Mouse (Mus musculus): Measurements from ENCODE around the gene Zfp804b. TPM values are rescaled to one million over a fixed set of nuclear protein-coding genes. Genes with fewer than 3 reads are reported as not detected.

Zfp804b gene
- total and polyA plus RNA-seq, 2 experiments from 2014 or later: 0.11 TPM; not detected in 1

DNA sequence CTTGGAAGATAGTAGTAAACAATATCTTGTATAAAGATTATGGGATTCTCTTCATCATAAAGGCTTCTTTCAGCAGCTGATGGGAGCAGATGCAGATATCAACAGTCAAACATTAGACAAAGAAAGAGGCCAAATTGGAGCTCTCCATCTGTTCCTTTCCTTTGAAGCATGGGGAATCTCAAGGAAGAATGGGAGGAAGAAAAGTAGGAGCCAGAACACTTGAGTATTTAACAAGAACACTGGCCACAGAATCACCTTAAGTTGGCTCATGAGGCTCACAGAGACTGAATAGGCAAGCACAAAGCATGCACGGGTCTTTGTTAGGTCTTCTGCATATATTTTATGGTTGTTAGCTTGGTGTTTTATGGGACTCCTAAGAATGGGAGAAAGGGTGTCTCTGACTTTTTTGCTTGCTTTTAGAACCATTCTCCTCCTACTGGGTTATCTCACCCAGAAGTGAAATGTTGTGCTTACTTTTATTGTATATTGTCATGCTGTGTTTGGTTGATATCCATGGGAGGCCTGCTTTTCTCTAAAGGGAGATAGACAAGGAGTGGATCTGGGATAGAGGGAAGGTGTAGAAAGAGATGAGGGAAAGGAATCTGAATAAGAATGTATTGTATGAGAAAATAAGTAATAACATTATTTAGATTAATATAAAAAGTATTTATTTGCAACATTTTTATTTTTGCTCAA, 270.5 kb downstream of the Zfp804b start:
- no peak overlapping the region for H3K9ac ChIP-seq (replicated peaks; ENCODE audit: low read depth, low read length)
- TF ChIP-seq EP300 (IDR thresholded peaks at IDR 0.05; ENCODE audit: low read depth) (no peak), CTCF (IDR thresholded peaks at IDR 0.05; ENCODE audit: low read depth) (no peak)
- no peaks in the 10 kb centered on the region for H3K4me1 ChIP-seq (ENCODE audit: control insufficient read depth, insufficient read depth)
- DNase-seq (ENCODE audit: low spot score): no peak
- no peak overlapping the region for H3K4me2 ChIP-seq (ENCODE audit: low read depth, low read length)
- no peak for ATAC-seq (ENCODE audit: insufficient read depth, low read depth)
- no peaks in the 10 kb centered on the region for H3K9me3 ChIP-seq (replicated peaks; ENCODE audit: control insufficient read depth, low read length)
- H3K27me3 ChIP-seq (ENCODE audit: control insufficient read depth, insufficient read depth, low read length): no peaks in the 10 kb centered on the region
- no peak overlapping the region for H3K27ac ChIP-seq (ENCODE audit: low read depth)
- no peak overlapping the region for H3K4me3 ChIP-seq (ENCODE audit: low read depth, low read length)
- H3K36me3 ChIP-seq (replicated peaks; ENCODE audit: control insufficient read depth, insufficient read depth, low read length): no peaks in the 10 kb centered on the region
- WGBS: 72% methylated on average over 1 of the region's 1 CpGs

DNA sequence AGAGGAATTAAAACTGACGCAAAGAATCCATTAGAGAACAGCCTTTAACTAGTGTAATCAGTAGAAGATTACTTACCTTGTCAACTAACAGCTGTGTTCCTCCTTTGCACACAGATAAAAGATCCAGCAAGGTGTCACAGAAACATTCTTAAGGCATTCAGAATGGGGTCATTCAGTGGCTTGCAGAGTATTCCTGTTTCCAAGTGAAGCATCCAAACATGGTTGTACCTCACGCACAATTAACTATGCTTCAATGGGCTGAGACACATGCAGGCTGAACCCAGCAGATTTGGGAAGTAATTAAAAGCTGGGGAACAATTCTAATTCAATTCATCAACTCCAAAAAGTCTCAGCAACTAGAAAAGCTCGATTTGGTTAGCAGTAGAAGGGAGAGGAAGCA, 337.1 kb downstream of the Zfp804b start:
- no peaks in the 10 kb centered on the region for H3K9me3 ChIP-seq (replicated peaks; ENCODE audit: control insufficient read depth, low read length)
- H3K4me2 ChIP-seq (ENCODE audit: low read depth, low read length): no peak overlapping the region
- ATAC-seq (ENCODE audit: insufficient read depth, low read depth) (no peak), DNase-seq (ENCODE audit: low spot score) (no peak)
- H3K4me1 ChIP-seq (ENCODE audit: control insufficient read depth, insufficient read depth): no peaks in the 10 kb centered on the region
- no peak overlapping the region for H3K27ac ChIP-seq (ENCODE audit: low read depth)
- no peak overlapping the region for H3K4me3 ChIP-seq (ENCODE audit: low read depth, low read length)
- no peak overlapping the region for H3K9ac ChIP-seq (replicated peaks; ENCODE audit: low read depth, low read length)
- no peaks in the 10 kb centered on the region for H3K36me3 ChIP-seq (replicated peaks; ENCODE audit: control insufficient read depth, insufficient read depth, low read length)
- TF ChIP-seq CTCF (IDR thresholded peaks at IDR 0.05; ENCODE audit: low read depth): no peak
- no peak for TF ChIP-seq EP300 (IDR thresholded peaks at IDR 0.05; ENCODE audit: low read depth)
- WGBS: 33% methylated on average over 3 of the region's 3 CpGs
- H3K27me3 ChIP-seq (ENCODE audit: control insufficient read depth, insufficient read depth, low read length): no peaks in the 10 kb centered on the region

DNA sequence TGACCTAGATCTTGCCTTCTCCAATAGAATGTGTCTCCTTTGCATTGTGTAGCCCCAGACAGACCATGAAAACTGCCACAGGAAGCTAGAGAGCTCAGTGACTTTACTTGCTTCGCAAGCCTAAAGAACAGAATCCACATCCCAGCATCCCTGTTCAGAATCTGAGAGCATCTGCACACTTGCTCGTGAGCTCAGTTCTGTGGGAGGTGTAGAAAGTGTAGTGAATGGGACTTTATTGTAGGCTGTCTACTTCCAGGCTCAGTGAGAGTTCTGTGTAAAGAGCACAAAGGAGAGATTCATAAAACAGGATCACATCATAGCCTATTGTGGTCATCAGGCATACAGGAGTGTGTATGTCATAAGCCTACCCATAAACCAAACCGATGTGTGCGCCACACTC, 360.6 kb downstream of the Zfp804b start:
- no peak overlapping the region for H3K4me3 ChIP-seq (ENCODE audit: low read depth, low read length)
- no peaks in the 10 kb centered on the region for H3K27me3 ChIP-seq (ENCODE audit: control insufficient read depth, insufficient read depth, low read length)
- H3K9me3 ChIP-seq (replicated peaks; ENCODE audit: control insufficient read depth, low read length): no peaks in the 10 kb centered on the region
- no peak overlapping the region for H3K9ac ChIP-seq (replicated peaks; ENCODE audit: low read depth, low read length)
- DNase-seq (ENCODE audit: low spot score) (no peak), ATAC-seq (ENCODE audit: insufficient read depth, low read depth) (no peak)
- H3K27ac ChIP-seq (ENCODE audit: low read depth): no peak overlapping the region
- 80% methylated on average over 4 of the region's 4 CpGs for WGBS
- H3K4me1 ChIP-seq (ENCODE audit: control insufficient read depth, insufficient read depth): no peaks in the 10 kb centered on the region; the same call in 1 of the 2 replicates
- H3K4me2 ChIP-seq (ENCODE audit: low read depth, low read length): no peak overlapping the region
- TF ChIP-seq EP300 (IDR thresholded peaks at IDR 0.05; ENCODE audit: low read depth) (no peak), CTCF (IDR thresholded peaks at IDR 0.05; ENCODE audit: low read depth) (no peak)
- H3K36me3 ChIP-seq (replicated peaks; ENCODE audit: control insufficient read depth, insufficient read depth, low read length): no peaks in the 10 kb centered on the region

DNA sequence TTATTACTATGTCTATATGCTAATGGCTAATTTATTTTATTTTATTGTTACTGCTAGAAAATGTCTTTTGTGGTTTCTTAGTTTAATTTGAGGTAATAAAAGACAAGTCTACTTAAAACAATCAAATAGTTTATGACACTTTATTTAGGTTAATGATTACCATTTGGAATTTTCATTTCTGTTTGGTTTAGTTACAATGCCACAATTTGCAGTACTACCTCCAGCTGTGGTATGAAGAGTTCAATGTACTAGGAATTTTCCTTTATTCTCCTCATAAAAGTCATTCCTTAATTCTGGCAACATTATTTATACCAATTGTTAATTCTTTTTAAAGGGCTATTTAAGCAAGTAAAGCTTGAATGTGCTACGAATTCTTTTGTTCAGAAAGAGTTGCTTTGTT, 409.7 kb downstream of the Zfp804b start:
- no peak for DNase-seq (ENCODE audit: low spot score)
- 66% methylated on average over 1 of the region's 1 CpGs for WGBS
- no peak overlapping the region for H3K27ac ChIP-seq (ENCODE audit: low read depth)

DNA sequence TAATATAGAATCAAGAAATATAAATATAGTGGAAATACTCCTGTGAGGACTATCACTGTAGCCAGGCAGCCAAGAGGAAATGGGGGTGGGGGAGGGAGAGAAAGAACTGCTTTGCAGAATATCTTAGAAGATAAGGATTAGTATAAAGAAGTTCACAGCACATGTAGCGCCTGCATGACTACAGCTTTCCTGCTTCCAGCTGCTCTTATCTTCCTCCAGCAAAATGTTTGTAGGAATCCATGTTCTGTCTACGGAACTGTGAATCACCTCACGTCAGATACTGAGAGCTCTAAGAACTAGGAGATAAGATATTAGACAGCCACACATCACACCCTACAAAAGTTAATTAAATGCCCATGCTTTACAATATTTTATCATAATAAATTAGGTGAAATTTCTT, 433.3 kb downstream of the Zfp804b start:
- 14% methylated on average over 3 of the region's 3 CpGs for WGBS
- H3K27ac ChIP-seq (ENCODE audit: low read depth): no peak overlapping the region
- no peak overlapping the region for H3K9ac ChIP-seq (replicated peaks; ENCODE audit: low read depth, low read length)
- no peaks in the 10 kb centered on the region for H3K9me3 ChIP-seq (replicated peaks; ENCODE audit: control insufficient read depth, low read length)
- H3K27me3 ChIP-seq (ENCODE audit: control insufficient read depth, insufficient read depth, low read length): no peaks in the 10 kb centered on the region
- no peaks in the 10 kb centered on the region for H3K4me1 ChIP-seq (ENCODE audit: control insufficient read depth, insufficient read depth)
- H3K36me3 ChIP-seq (replicated peaks; ENCODE audit: control insufficient read depth, insufficient read depth, low read length): no peaks in the 10 kb centered on the region
- ATAC-seq (ENCODE audit: insufficient read depth, low read depth): no peak
- no peak for DNase-seq (ENCODE audit: low spot score)
- no peak overlapping the region for H3K4me2 ChIP-seq (ENCODE audit: low read depth, low read length)
- H3K4me3 ChIP-seq (ENCODE audit: low read depth, low read length): no peak overlapping the region
- TF ChIP-seq CTCF (IDR thresholded peaks at IDR 0.05; ENCODE audit: low read depth): no peak
- TF ChIP-seq EP300 (IDR thresholded peaks at IDR 0.05; ENCODE audit: low read depth): no peak

More for the DNA sequence above, 409.7 kb downstream of the Zfp804b start:
- Histone ChIP-seq H3K36me3 (replicated peaks; ENCODE audit: control insufficient read depth, insufficient read depth, low read length) (no peaks in the 10 kb centered on the region), H3K4me3 (ENCODE audit: low read depth, low read length) (no peak overlapping the region), H3K9me3 (replicated peaks; ENCODE audit: control insufficient read depth, low read length) (no peaks in the 10 kb centered on the region), H3K27me3 (ENCODE audit: control insufficient read depth, insufficient read depth, low read length) (no peaks in the 10 kb centered on the region), H3K9ac (replicated peaks; ENCODE audit: low read depth, low read length) (no peak overlapping the region), H3K4me1 (ENCODE audit: control insufficient read depth, insufficient read depth) (no peaks in the 10 kb centered on the region), H3K4me2 (ENCODE audit: low read depth, low read length) (no peak overlapping the region)
- TF ChIP-seq CTCF (IDR thresholded peaks at IDR 0.05; ENCODE audit: low read depth): no peak
- TF ChIP-seq EP300 (IDR thresholded peaks at IDR 0.05; ENCODE audit: low read depth): no peak
- no peak for ATAC-seq (ENCODE audit: insufficient read depth, low read depth)

DNA sequence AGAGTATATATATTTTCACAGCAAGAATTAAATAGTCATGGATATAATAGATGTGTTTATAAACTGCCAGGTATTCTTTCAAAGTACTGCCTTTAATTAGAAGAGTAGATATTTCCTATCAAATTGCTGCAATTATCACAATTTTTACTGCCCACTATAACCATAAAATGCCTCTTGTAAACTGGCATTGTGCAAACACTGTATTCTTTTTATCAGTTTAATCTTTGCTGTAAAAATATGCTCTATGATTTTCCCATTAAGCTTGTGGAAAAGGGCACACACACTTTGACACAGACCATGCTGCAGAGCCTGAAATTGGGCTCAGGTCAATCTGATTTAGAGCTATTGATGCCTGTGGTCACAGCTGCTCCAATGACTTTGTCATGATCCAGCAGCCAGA, 463.2 kb downstream of the Zfp804b start:
- DNase-seq (ENCODE audit: low spot score) (no peak), ATAC-seq (ENCODE audit: insufficient read depth, low read depth) (no peak)
- TF ChIP-seq EP300 (IDR thresholded peaks at IDR 0.05; ENCODE audit: low read depth) (no peak), CTCF (IDR thresholded peaks at IDR 0.05; ENCODE audit: low read depth) (no peak)
- Histone ChIP-seq H3K9me3 (replicated peaks; ENCODE audit: control insufficient read depth, low read length) (no peaks in the 10 kb centered on the region), H3K27me3 (ENCODE audit: control insufficient read depth, insufficient read depth, low read length) (no peaks in the 10 kb centered on the region), H3K36me3 (replicated peaks; ENCODE audit: control insufficient read depth, insufficient read depth, low read length) (no peaks in the 10 kb centered on the region), H3K4me3 (ENCODE audit: low read depth, low read length) (no peak overlapping the region), H3K27ac (ENCODE audit: low read depth) (no peak overlapping the region), H3K9ac (replicated peaks; ENCODE audit: low read depth, low read length) (no peak overlapping the region), H3K4me2 (ENCODE audit: low read depth, low read length) (no peak overlapping the region), H3K4me1 (ENCODE audit: control insufficient read depth, insufficient read depth) (no peaks in the 10 kb centered on the region)
